Mouse (Mus musculus) brown adipose tissue, adult 24 weeks (tissue): ENCODE results near the gene Olfr516. TPM values are rescaled to one million over a fixed set of nuclear protein-coding genes. Genes with fewer than 3 reads are reported as not detected.
"Not testable (repeated sequence)": the region's sequence is repeated elsewhere in the genome, so short reads cannot be mapped to it uniquely, and the experiment has no call there.

ENCODE experiments used
- H3K27ac ChIP-seq: fragments of 200-500 bp; replicated peaks from 2 replicates; pipeline ENCODE4 v1.5.1; 2012; ENCODE audit warnings: low read depth, mild to moderate bottlenecking, low read length
- H3K4me1 ChIP-seq: fragments of 200-500 bp; 2 replicates; pipeline ENCODE4 v1.6.1; 2012; ENCODE audit warnings: low read length, mixed read lengths; ENCODE audit not compliant: control insufficient read depth, insufficient read depth, insufficient read length
- H3K4me3 ChIP-seq: fragments of 200-500 bp; 2 replicates; pipeline ENCODE4 v1.5.1; 2012; ENCODE audit warnings: low read depth, mild to moderate bottlenecking, low read length, moderate library complexity; ENCODE audit not compliant: insufficient read depth
- polyA plus RNA-seq: library from polyadenylated mRNA; stranded (reverse); fragments of >200 nt; gene quantifications from 2 replicates; pipeline ENCODE4 v1.2.4, GENCODE M21; 2012; ENCODE audit not compliant: missing spikeins, insufficient read depth, insufficient read length

The Olfr516 gene
- not detected in 2 replicates for polyA plus RNA-seq

DNA sequence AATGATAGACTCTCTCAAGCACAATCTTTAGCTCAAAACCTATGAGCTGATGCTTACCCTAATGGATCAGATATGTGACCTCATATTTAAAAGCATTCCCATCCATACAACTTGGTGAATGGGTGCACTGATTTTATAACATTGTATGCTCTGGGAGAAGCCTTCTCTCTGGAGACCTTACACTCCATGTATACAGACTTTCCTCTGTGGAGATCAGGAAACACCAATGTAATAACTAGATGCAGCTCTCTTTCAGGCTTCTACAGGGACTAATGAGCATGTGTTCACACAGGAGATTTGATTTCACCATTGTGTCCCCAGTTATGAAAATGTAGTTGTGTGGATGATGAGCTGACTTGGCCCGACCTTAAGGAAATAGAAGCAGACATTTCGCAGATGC, at the start of gene Olfr516:
Olfr516 (minus strand) TSS at position 101 of the 400 bp plus-strand sequence.
- no peaks in the 10 kb centered on the region for H3K4me1 ChIP-seq
- H3K4me3 ChIP-seq, result no peak within 1 kb of the TSS
- H3K27ac ChIP-seq, result no peak within 1 kb of the TSS

DNA sequence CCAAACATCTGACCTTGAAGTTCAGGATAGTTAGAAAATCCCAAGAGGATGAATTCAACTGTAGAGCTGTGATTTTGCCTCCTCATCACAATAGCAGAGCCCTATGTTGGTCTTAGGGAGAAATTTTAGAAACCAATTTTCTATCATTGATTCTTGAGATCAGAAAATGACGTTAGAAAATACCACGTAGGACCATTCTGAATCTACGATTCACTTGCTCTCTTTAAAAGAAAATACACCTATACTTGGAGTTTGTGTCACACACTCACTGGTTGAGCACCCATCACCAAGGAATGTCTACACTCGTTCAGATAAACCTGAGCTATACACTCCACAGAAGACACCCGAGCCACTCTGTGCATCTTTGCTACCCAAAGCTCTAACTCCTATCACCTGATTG, 44.0 kb upstream of the Olfr516 start, which contains the start of gene Olfr519:
Olfr519 (minus strand) TSS at position 101 of the 400 bp plus-strand sequence.
- Histone ChIP-seq H3K4me1 (no peaks in the 10 kb centered on the region), H3K4me3 (no peak within 1 kb of the TSS), H3K27ac (no peak within 1 kb of the TSS)

DNA sequence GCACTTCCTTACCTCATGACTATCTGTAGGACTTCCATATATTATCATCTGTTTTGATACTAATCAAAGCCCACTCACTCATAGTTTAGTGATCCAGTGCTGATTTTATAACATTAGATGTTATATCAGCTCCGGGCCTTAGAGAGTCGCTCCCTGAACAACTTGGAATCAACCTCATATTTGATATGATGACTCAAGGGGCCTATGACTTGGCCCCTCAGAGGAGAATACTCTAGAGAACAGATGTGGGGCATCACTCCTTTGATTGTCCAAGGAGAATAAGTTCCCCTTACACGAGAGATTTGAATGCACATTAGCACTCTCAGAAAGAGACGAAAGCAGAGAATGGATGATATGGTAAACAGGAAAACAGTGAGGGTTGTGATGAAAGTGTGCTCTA, 34.6 kb upstream of the Olfr516 start, which contains the start of gene Olfr518:
Olfr518 (minus strand) TSS at position 101 of the 400 bp plus-strand sequence.
- no peak within 1 kb of the TSS for H3K27ac ChIP-seq
- no peak within 1 kb of the TSS for H3K4me3 ChIP-seq
- no peaks in the 10 kb centered on the region for H3K4me1 ChIP-seq

DNA sequence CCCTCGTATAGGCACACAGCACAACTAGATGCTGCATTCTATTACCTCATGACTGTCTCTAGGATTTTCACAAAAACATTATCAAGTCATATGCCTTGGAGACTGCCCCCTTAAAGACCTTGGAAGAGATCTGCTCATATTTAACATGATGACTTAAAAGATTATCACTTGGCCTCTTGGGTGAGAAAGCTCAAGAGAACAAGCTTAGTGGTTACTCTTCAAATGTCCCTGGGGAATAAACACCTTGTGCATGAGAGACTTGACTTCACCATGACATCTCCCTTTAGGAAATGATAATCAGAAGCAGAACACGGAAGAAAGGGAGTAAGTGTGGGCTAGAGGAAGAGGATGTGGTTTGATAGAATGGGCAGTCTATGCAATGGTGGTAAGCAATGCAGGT, 21.9 kb upstream of the Olfr516 start, which contains the start of gene Olfr517:
Olfr517 (minus strand) TSS at position 101 of the 400 bp plus-strand sequence.
- Histone ChIP-seq H3K4me1 (no peaks in the 10 kb centered on the region), H3K27ac (no peak within 1 kb of the TSS), H3K4me3 (no peak within 1 kb of the TSS)

DNA sequence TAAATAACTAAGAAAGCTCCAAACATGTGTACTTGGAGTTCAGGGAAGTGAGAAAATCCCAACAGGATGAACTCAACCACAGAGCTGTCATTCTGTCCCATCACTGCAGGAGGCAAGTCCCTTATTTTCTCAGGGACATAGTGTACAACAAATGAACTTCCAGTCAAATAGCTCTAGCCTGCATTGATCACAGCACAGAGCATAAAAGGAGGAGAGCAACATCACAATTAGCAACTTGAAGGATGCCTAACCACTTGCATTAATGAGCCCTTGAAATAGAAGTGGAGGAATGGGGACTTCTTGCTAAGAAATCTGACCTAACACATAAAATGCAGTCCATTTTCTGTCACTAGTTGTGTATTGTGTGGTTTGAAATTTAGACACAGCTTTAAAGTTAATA, 24.4 kb downstream of the Olfr516 start, which contains the start of gene Olfr514:
Olfr514 (minus strand) TSS at position 101 of the 400 bp plus-strand sequence.
- no peaks in the 10 kb centered on the region for H3K4me1 ChIP-seq
- no peak within 1 kb of the TSS for H3K27ac ChIP-seq
- H3K4me3 ChIP-seq, result no peak within 1 kb of the TSS

DNA sequence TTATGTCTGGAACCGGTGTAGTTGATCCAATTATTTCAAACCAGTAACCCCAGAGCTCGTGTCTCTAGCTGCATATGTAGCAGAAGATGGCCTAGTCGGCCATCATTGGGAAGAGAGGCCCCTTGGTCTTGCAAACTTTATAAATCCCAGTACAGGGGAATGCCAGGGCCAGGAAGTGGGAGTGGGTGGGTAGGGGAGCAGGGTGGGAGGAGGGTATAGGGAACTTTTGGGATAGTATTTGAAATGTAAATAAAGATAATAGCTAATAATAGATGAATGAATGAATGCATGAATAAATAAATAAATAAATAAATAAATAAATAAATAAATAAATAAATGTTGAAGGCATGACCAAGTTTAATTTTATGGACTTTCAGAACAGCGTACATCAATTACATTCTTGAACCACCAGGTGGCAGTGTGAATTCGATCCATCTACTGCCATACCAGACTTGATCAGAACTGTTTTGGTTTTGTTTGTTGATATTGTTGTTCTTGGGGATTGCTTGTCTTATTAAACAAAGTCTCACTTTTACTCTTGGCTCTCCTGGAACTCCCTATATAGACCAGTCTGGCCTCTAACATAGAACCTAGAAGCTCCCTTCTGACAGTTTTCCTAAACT, 35.6 kb downstream of the Olfr516 start:
- H3K4me1 ChIP-seq, H3K27ac ChIP-seq, H3K4me3 ChIP-seq: not testable (repeated sequence)

DNA sequence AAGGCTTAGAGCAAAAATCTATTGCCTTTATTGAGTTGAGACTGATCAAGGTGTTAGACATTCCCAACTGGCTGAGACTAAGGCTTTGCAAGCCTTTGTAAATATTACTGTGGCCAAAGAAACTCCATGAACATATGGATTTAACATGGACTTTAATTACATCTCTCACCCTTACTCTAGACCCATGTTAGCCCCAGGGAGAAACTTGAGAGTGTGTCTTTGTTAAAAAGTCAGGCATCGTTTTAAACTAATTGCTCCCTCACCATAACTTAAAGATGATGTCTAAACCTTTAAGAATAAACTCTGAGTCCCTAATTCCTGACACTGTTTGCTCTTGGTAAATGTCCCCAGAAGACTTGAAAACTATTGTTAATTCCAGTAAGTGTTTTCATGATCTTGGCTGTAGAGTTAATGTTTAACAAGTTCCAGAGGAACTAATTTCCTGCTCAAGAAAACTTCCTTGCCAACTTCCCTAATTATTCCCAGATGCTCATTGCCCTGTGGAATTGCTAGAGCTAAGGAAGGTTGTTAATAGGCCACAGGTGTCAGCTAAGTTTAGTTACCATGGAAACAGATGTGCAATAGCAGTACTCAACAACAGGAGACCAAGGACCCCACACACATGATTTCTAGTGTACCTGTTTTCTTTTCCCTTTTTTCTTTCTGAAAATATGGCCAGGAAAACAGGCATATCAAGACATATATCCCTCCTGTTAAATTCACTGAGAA, 53.0 kb downstream of the Olfr516 start:
- Histone ChIP-seq H3K4me3 (no peak overlapping the region), H3K27ac (no peak overlapping the region), H3K4me1 (no peaks in the 10 kb centered on the region)

Other genes with a start within 250 kb of the Olfr516 start
- not detected in 2 replicates for gene Olfr506, start 239.7 kb downstream of the Olfr516 start, polyA plus RNA-seq
- gene Olfr507, start 228.7 kb downstream of the Olfr516 start, polyA plus RNA-seq, result not detected in 2 replicates
- gene Olfr508, start 220.5 kb downstream of the Olfr516 start, polyA plus RNA-seq, result not detected in 2 replicates
- not detected in 2 replicates for gene Olfr509, start 198.6 kb downstream of the Olfr516 start, polyA plus RNA-seq
- not detected in 2 replicates for gene Olfr510, start 184.1 kb downstream of the Olfr516 start, polyA plus RNA-seq
- gene Olfr512, start 137.2 kb downstream of the Olfr516 start, polyA plus RNA-seq, result not detected in 2 replicates
- not detected in 2 replicates for gene Olfr513, start 99.6 kb downstream of the Olfr516 start, polyA plus RNA-seq
- not detected in 2 replicates for gene Olfr514, start 24.5 kb downstream of the Olfr516 start, polyA plus RNA-seq
- not detected in 2 replicates for gene Olfr517, start 21.9 kb upstream of the Olfr516 start, polyA plus RNA-seq
- gene Olfr518, start 34.5 kb upstream of the Olfr516 start, polyA plus RNA-seq, result not detected in 2 replicates
- not detected in 2 replicates for gene Olfr519, start 43.9 kb upstream of the Olfr516 start, polyA plus RNA-seq
- gene Nlrp10, start 79.6 kb upstream of the Olfr516 start, polyA plus RNA-seq, result not detected in 2 replicates
- gene Eif3f, start 83.9 kb upstream of the Olfr516 start, polyA plus RNA-seq, result 62.9 and 67.8 TPM in 2 replicates
- 0.58 TPM in 1 of 2 replicates, not detected in the other for gene Tub, start 99.8 kb upstream of the Olfr516 start, polyA plus RNA-seq
- 5.3 and 7.8 TPM in 2 replicates for gene Ric3, start 232.8 kb upstream of the Olfr516 start, polyA plus RNA-seq